Comparison of ENCODE assay signal across 35 mouse cellular contexts in the genomic region with DNA sequence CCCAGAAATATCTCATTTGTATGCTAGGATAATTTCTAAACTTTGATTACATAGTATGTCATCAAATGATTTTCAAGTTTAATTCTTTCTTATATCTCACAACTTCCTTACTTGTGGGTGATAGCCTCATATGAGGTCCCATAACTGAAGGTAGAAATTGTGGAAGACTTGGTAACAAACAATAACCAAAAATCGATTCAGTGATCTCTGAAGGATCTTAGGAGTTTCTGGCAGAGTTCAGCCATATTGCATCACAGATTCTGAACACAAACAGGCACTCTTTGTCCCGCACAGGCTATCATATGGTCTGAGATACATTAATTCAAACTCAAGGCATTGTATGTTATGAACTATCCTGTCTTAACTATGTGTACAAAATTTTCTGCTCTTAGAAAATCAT.
"Had no signal": no experiment of that assay in that cellular context is flagged by ENCODE, and none has a peak within 500 bp of the region (broad histone marks: within the 10 kb centered on the region; RNA-seq: fewer than 3 reads in every experiment).

No protein-coding gene starts in this region.

- ATAC-seq: hindbrain, embryonic 16.5 days; hindbrain, postnatal 0 days; inflammation-experienced regulatory T-cells, adult 6 months; intestine, embryonic 15.5 days; intestine, embryonic 16.5 days; intestine, postnatal 0 days had no signal

- H3K4me2 ChIP-seq: heart, embryonic 11.5 days; heart, embryonic 12.5 days; heart, embryonic 13.5 days; heart, embryonic 15.5 days; hindbrain, embryonic 12.5 days; hindbrain, embryonic 13.5 days; hindbrain, embryonic 14.5 days; hindbrain, embryonic 15.5 days; intestine, embryonic 15.5 days; kidney, embryonic 15.5 days had no signal

- H3K27ac ChIP-seq: heart, embryonic 10.5 days; heart, embryonic 13.5 days; heart, embryonic 15.5 days; hindbrain, embryonic 10.5 days; hindbrain, embryonic 12.5 days; hindbrain, embryonic 13.5 days; hindbrain, embryonic 14.5 days; hindbrain, embryonic 15.5 days; hindbrain, postnatal 0 days; intestine, embryonic 15.5 days; kidney, embryonic 15.5 days; kidney, postnatal 0 days; layer of hippocampus, adult 2 months had no signal

- H3K4me3 ChIP-seq: heart, embryonic 10.5 days; heart, embryonic 12.5 days; heart, embryonic 13.5 days; heart, embryonic 15.5 days; hindbrain, embryonic 10.5 days; hindbrain, embryonic 12.5 days; hindbrain, embryonic 13.5 days; hindbrain, embryonic 15.5 days; intestine, embryonic 15.5 days; kidney, embryonic 15.5 days; layer of hippocampus, adult 2 months had no signal

- H3K4me1 ChIP-seq: heart, embryonic 10.5 days; heart, embryonic 12.5 days; heart, embryonic 13.5 days; heart, embryonic 15.5 days; hindbrain, embryonic 12.5 days; hindbrain, embryonic 15.5 days; intestine, embryonic 15.5 days; kidney, embryonic 15.5 days had no signal

- H3K36me3 ChIP-seq: heart, embryonic 10.5 days; heart, embryonic 12.5 days; heart, embryonic 13.5 days; heart, embryonic 15.5 days; hindbrain, embryonic 10.5 days; hindbrain, embryonic 12.5 days; hindbrain, embryonic 13.5 days; hindbrain, embryonic 15.5 days; intestine, embryonic 15.5 days; kidney, embryonic 15.5 days had no signal

- DNase-seq: heart, postnatal 10 days; heart, postnatal 14 days; heart, postnatal 36 days; heart, postnatal 4 days; kidney, adult 11 months; kidney, adult 18-20 months; kidney, adult 2 months; kidney, adult 8-10 months; kidney, adult 9 months; kidney, postnatal 10 days; kidney, postnatal 14 days; kidney, postnatal 25 days; kidney, postnatal 36 days; kidney, postnatal 4 days; layer of hippocampus, adult 9-11 months; layer of hippocampus, postnatal 36 days had no signal

- H3K9ac ChIP-seq: heart, embryonic 12.5 days; heart, embryonic 13.5 days; heart, embryonic 15.5 days; hindbrain, embryonic 12.5 days; hindbrain, embryonic 13.5 days; hindbrain, embryonic 14.5 days; hindbrain, embryonic 15.5 days; intestine, embryonic 15.5 days; kidney, embryonic 15.5 days had no signal

- H3K27me3 ChIP-seq: heart, embryonic 12.5 days; heart, embryonic 13.5 days; heart, embryonic 15.5 days; hindbrain, embryonic 12.5 days; intestine, embryonic 15.5 days; kidney, embryonic 15.5 days had no signal

- H3K9me3 ChIP-seq: heart, embryonic 10.5 days; heart, embryonic 12.5 days; heart, embryonic 13.5 days; heart, embryonic 15.5 days; hindbrain, embryonic 10.5 days; hindbrain, embryonic 12.5 days; hindbrain, embryonic 13.5 days; hindbrain, embryonic 15.5 days; intestine, embryonic 15.5 days; kidney, embryonic 15.5 days had no signal
